Mouse (Mus musculus) forebrain, postnatal 0 days (tissue): ENCODE measurements at regions not wholly inside any gene's neighbourhood (a gene's known extent, or its start where the extent isn't known, plus 50 kb on each side); places are given as distances from the start of the nearest gene placed in this dataset.

ENCODE experiments used
- ATAC-seq: fragments of 200-750 bp; cut with Nextera tagmentation; 2 replicates; pipeline ENCODE4 v1.8.0; 2017; ENCODE audit warnings: mild to moderate bottlenecking, moderate library complexity
- DNase-seq: peaks from one replicate; pipeline ENCODE4 v3.0.0-alpha.2; 2015
- H3K27ac ChIP-seq: fragments of 300-500 bp; sonication (generic); 2 replicates; pipeline ENCODE4 v1.5.1; 2014; ENCODE audit warnings: low read depth, mild to moderate bottlenecking, antibody characterized with exemption, low read length, moderate library complexity, mixed read lengths
- H3K27me3 ChIP-seq: fragments of 300-500 bp; sonication (generic); 2 replicates; pipeline ENCODE4 v1.6.1; 2014; ENCODE audit warnings: mild to moderate bottlenecking, low read length, mixed read lengths; ENCODE audit not compliant: insufficient read depth
- H3K36me3 ChIP-seq: fragments of 300-500 bp; sonication (generic); 2 replicates; pipeline ENCODE4 v1.6.1; 2014; ENCODE audit warnings: mild to moderate bottlenecking, moderate library complexity; ENCODE audit not compliant: insufficient read depth
- H3K4me1 ChIP-seq: fragments of 300-500 bp; sonication (generic); 2 replicates; pipeline ENCODE4 v1.6.1; 2014; ENCODE audit warnings: antibody characterized with exemption; ENCODE audit not compliant: insufficient read depth
- H3K4me2 ChIP-seq: fragments of 300-500 bp; sonication (generic); 2 replicates; pipeline ENCODE4 v1.6.1; 2014; ENCODE audit warnings: low read depth, mild to moderate bottlenecking, moderate library complexity
- H3K4me3 ChIP-seq: fragments of 300-500 bp; sonication (generic); 2 replicates; pipeline ENCODE4 v1.5.1; 2014; ENCODE audit warnings: low read depth, low read length, mixed read lengths
- H3K9ac ChIP-seq: fragments of 300-500 bp; sonication (generic); 2 replicates; pipeline ENCODE4 v1.6.1; 2014; ENCODE audit warnings: mild to moderate bottlenecking
- H3K9me3 ChIP-seq: fragments of 300-500 bp; sonication (generic); 2 replicates; pipeline ENCODE4 v1.6.1; 2016; ENCODE audit warnings: low read length
- CTCF ChIP-seq: sonication (generic); IDR thresholded peaks from 2 replicates; pipeline ENCODE4 v1.5.1; 2016; ENCODE audit warnings: antibody characterized with exemption, control low read depth, low read depth
- WGBS: fragments of 180-500 bp; shearing (Covaris S2); extraction: QIAGEN DNeasy Blood & Tissue Kit; methylation state at CpG from one replicate; pipeline ENCODE4 v1.1.7; 2014; 5-methylcytosine and 5-hydroxymethylcytosine counted together

- Histone ChIP-seq H3K36me3 (no peaks in the 10 kb centered on the region), H3K9me3 (no peaks in the 10 kb centered on the region), H3K27ac (no peak overlapping the region), H3K4me1 (no peaks in the 10 kb centered on the region), H3K4me3 (no peak overlapping the region), H3K4me2 (no peak overlapping the region), H3K27me3 (no peaks in the 10 kb centered on the region), H3K9ac (no peak overlapping the region)
- ATAC-seq, result peak; percentile 88
- no peak for TF ChIP-seq CTCF
- 42% methylated on average over 6 of the region's 6 CpGs for WGBS
- peak; percentile 67 for DNase-seq
These were observed 62.8 kb downstream of the H2al1n start for GRCm38 (mm10) chrX:14273628-14274337.

GRCm38 (mm10) chrX:14279312-14279711, 68.4 kb downstream of the H2al1n start:
- Histone ChIP-seq H3K27ac (no peak overlapping the region), H3K36me3 (no peaks in the 10 kb centered on the region), H3K4me2 (no peak overlapping the region), H3K9me3 (no peaks in the 10 kb centered on the region), H3K9ac (no peak overlapping the region), H3K4me1 (no peaks in the 10 kb centered on the region), H3K27me3 (no peaks in the 10 kb centered on the region), H3K4me3 (no peak overlapping the region)
- WGBS, result 67% methylated on average over 2 of the region's 2 CpGs
- DNase-seq (no peak), ATAC-seq (no peak)
- no peak for TF ChIP-seq CTCF

- Histone ChIP-seq H3K27ac (no peak overlapping the region), H3K4me2 (no peak overlapping the region), H3K27me3 (no peaks in the 10 kb centered on the region), H3K4me1 (no peaks in the 10 kb centered on the region), H3K9me3 (no peaks in the 10 kb centered on the region), H3K4me3 (no peak overlapping the region), H3K9ac (no peak overlapping the region), H3K36me3 (no peaks in the 10 kb centered on the region)
- no peak for TF ChIP-seq CTCF
- ATAC-seq (no peak), DNase-seq (no peak)
These were observed 68.8 kb downstream of the H2al1n start for GRCm38 (mm10) chrX:14279736-14280135.

- ATAC-seq (no peak), DNase-seq (no peak)
- no peak overlapping the region for H3K9ac ChIP-seq
- no peak overlapping the region for H3K4me2 ChIP-seq
- H3K4me3 ChIP-seq, result no peak overlapping the region
- H3K27me3 ChIP-seq, result no peaks in the 10 kb centered on the region
- no peak overlapping the region for H3K27ac ChIP-seq
- no peaks in the 10 kb centered on the region for H3K4me1 ChIP-seq
- H3K36me3 ChIP-seq, result no peaks in the 10 kb centered on the region
- WGBS, result 95% methylated on average over 6 of the region's 6 CpGs
- no peak for TF ChIP-seq CTCF
- no peaks in the 10 kb centered on the region for H3K9me3 ChIP-seq
These were observed 83.9 kb downstream of the H2al1n start for GRCm38 (mm10) chrX:14294890-14295289.

- Histone ChIP-seq H3K27me3 (no peaks in the 10 kb centered on the region), H3K9ac (no peak overlapping the region), H3K9me3 (no peaks in the 10 kb centered on the region), H3K4me1 (no peaks in the 10 kb centered on the region), H3K4me2 (no peak overlapping the region), H3K36me3 (no peaks in the 10 kb centered on the region), H3K4me3 (no peak overlapping the region), H3K27ac (no peak overlapping the region)
- TF ChIP-seq CTCF, result no peak
- DNase-seq, result no peak
- 31% methylated on average over 1 of the region's 1 CpGs for WGBS
- ATAC-seq, result 0 out of 2 replicates have a peak, but pooled peaks have one; percentile 32
These were observed 91.2 kb downstream of the H2al1n start for GRCm38 (mm10) chrX:14302125-14302524.

- Histone ChIP-seq H3K36me3 (no peaks in the 10 kb centered on the region), H3K27me3 (no peaks in the 10 kb centered on the region), H3K4me2 (no peak overlapping the region), H3K9me3 (no peaks in the 10 kb centered on the region), H3K9ac (no peak overlapping the region), H3K4me1 (no peaks in the 10 kb centered on the region), H3K4me3 (no peak overlapping the region), H3K27ac (no peak overlapping the region)
- WGBS, result 63% methylated on average over 1 of the region's 1 CpGs
- TF ChIP-seq CTCF, result no peak
- ATAC-seq (no peak), DNase-seq (no peak)
These were observed 101.8 kb downstream of the H2al1n start for GRCm38 (mm10) chrX:14312746-14313145.

- Histone ChIP-seq H3K4me3 (no peak overlapping the region), H3K36me3 (no peaks in the 10 kb centered on the region), H3K4me1 (no peaks in the 10 kb centered on the region), H3K9me3 (no peaks in the 10 kb centered on the region), H3K27me3 (no peaks in the 10 kb centered on the region), H3K4me2 (no peak overlapping the region), H3K9ac (no peak overlapping the region), H3K27ac (no peak overlapping the region)
- no peak for DNase-seq
- WGBS, result 82% methylated on average over 2 of the region's 2 CpGs
- no peak for ATAC-seq
- no peak for TF ChIP-seq CTCF
These were observed 141.5 kb downstream of the H2al1n start for GRCm38 (mm10) chrX:14352416-14352815.
